Mouse (Mus musculus) adrenal gland, postnatal 4 days (tissue): ENCODE results near the gene Nbea. TPM values are rescaled to one million over a fixed set of nuclear protein-coding genes. Genes with fewer than 3 reads are reported as not detected.
"Not testable (repeated sequence)": the region's sequence is repeated elsewhere in the genome, so short reads cannot be mapped to it uniquely, and the experiment has no call there.

ENCODE experiments used
- DNase-seq, 2 experiments: peaks; one replicate each; pipeline ENCODE4 v3.0.0; 2021 to 2022; ENCODE audit warnings: low spot score in 2 of 2, mixed read lengths in 2 of 2
- total RNA-seq, 2 experiments: library from RNA; stranded (reverse); gene quantifications; 2 replicates each; pipeline ENCODE4 v1.2.3; 2021

The Nbea gene
- total RNA-seq, 2 experiments from 2014 or later = 30.3 to 31.6 TPM

DNA sequence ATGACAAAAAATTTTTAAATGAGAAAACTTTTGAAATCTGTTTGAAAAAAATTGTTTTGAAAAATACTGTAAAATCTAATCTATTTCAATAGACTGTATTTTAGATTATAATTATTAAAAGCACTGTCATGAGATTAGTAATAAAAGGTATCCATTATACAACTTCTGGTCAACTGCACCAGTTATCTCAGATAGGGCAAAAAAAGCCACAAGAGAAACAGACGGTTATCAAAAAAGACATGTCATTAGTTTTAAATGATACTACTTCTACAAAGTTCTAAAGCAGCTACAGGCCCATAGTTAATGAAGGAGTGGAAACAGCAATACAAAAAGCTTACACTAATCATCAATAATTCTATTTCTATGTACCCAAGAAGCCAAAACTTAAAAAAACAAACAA is 144.0 kb downstream of the Nbea start:
- no peak for DNase-seq

DNA sequence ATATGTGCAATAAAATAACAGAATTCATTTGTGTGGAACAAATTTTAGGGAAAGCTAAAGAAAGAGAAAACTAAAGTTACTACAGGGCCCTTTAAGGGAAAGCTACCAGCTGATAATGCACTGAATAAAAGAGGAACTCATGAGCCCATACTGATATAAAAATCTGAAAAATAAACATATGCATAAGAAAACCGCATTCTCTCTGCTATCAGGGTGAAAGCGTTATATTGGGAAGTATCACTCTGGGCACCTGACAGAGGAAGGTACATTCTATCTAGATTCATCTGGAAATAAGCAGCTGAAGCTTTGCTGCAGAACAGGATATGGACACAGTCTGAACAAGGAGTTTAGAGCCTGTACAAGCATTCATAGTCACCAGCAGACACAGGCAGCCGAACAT is 148.9 kb downstream of the Nbea start:
- no peak for DNase-seq

DNA sequence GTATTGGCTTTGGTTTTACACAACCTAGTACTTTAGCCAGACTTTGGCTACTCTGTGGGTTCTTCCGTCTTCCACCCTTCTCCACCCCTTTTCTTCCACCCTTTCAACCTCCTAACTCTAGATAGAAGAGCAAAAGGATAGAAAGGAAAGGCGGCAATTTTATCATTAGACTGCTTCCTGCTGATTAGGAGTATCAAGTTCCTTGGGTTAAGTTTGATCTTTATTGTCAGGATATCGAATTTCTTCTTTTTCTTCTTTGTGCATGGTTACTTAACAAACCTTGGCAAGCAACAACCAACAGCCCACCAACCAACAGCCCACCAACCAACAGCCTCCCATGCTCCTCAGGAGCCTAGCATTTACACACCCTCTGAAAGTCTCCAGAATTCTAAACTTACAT is 165.0 kb downstream of the Nbea start:
- DNase-seq = no peak

DNA sequence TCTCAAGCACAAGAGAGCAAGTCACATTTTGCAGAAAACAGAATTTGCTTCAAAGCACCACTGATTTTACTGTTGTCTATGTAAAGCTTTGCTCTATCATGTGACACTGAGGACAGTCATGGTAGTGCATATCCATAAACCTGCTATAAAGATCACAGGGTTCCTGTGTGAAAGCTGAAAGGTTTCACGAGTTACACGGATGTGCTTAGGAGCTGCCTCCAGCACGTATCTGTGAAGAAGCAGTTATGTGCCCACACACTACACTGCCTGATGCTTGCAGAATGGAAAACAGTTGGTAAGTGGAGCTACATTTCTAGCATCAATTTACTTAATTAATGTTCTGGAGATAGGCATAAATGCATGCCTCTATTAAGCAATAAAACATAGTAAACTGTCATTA is 172.4 kb downstream of the Nbea start:
- DNase-seq = no peak

DNA sequence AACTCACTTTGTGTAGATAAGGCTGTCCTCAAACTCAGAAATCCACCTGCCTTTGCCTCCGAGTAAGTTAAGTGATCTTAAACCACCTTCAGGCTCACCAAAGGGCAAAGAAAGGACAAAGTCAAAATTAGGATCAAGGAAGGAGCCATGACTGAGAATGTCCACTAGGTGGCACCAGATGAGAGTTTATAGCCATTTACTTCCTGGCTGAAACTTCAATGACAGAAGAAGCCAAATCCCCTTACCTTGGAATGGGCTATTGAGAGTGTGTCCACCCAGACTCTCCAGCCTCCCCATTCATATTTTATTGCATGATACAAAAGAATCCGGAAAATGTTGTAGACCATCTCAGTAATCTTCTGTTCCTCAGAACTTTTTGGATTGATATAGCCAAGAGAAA is 175.5 kb downstream of the Nbea start:
- DNase-seq = peak in 1 of 2 experiments; percentile 6

DNA sequence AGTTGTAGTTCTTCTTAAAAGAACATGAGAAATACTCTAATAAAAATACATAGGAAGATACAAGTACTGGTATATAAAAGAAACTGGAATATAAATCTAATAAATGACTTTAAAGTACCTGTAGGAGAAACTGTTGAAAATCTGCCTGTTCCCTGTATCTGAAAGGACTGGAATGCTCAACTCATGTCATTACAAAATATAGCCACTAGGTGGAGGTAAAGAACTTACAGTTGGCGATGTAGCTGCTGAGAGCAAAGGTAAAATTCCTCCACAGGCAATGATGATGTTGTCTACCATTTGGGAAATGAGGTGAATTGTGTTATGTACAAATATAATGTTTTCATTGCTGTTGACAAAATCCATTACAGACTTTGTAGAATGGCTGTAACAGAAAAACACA is 183.2 kb downstream of the Nbea start:
- DNase-seq = no peak

DNA sequence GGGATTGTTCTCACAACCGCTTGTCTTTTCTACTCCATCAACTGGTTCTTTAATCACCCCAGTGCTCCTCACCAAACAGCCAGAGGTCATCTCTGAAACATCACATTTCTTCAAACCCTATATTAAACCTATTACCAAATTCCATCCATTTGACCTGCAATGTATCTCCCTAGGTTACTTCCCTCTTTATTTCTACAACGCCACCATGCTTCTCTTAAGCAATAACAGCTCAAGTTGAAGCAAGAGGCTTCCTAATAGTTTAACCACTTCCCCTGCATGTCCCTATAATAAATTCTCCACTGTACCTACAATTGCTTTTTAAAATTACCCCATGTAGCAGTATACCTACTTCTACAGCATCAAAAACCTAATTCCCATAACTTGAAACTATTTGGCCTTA is 205.1 kb downstream of the Nbea start:
- no peak for DNase-seq

DNA sequence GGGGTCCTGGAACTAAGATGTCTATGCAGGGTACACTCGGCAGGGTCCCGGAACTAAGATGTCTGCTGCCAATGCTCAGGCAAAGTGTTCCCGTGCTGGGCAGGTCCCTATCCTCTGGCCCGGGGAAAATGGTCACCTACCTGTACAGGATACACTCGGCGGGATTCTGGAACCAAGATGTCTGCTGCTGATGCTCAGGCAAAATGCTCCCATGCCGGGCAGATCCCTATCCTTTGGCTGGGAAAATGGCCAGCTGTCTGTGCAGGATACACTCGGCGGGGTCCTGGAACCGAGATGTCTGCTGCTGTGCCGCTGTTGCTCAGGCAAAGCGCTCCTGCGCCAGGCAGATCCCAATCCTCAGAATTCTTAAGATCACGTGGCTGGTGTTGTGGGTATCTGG is 206.5 kb downstream of the Nbea start:
- DNase-seq = not testable (repeated sequence)

DNA sequence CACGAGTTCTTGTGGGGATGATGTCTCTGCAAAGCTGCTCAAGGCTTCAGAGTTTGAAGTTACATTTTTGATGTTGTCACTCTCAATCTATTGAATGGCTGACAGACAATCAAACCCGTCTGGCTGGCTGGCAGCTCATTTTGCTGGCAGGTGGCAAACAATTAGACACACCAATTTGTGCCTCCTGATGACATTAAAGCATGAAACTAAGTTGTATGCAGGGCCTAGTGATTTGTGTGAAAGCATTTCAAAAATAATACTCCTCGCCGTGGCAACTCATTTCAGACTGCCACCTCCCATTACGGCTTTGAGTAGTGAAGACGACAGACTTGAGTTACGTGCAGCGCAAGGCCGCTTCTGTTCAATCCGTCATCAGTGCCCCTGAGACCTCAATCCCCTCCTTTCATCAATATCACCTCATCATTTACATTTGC is 217.8 kb downstream of the Nbea start:
- DNase-seq = no peak

DNA sequence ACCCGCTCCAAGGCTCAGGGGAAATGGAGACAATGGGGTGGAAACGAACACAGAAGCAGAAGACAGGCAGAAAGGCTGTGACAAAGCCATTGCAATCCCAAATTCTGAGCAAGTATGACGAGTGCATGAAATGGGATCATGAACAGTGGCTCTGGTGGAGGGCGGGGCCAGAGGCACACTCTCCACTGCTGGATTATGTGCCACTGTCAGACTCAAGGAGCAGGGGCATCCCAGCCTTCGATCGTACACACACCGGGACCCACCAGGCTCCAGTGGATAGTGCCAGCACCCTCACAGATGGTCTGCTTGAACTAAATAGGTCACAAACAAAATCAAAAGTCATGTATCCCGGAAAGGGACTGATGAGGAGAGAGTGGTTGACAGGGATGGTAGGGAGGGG is 220.5 kb downstream of the Nbea start:
- no peak for DNase-seq

DNA sequence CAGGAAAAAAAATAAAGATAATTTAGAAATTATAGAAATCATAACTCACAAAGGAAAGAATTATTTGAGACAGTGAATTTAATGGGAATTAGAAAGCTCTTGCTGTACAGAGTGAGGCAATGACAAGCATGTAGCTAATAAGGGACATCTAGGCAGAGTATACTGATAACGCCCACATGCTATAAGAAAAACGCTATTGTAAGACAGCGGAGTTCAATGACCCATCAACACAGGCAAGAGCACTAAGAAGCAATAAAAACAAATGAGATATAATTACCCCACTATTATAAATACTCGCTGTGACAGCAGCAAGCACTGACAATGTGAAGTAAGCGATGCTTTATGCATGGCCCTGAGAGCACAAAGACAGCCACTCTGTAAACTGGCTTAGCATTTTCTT is 233.5 kb downstream of the Nbea start:
- DNase-seq = no peak

DNA sequence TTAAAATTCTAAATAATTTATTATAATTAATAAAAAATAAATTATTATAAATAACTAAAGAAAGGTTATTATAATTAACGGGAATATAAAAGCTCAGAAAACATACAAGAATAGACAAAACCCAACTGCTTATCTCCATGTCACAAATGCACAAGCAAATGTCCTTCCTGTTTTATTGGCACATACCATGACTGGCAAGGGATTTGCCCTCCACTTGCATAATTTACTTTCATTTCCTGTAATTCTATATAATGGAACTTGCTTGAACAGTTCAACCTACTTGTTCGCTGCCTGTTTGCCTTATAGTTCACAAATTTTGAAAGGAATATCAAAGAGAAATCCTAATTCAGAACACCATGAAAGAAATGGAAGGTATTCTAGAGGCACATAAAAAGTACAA is 234.4 kb downstream of the Nbea start:
- no peak for DNase-seq

DNA sequence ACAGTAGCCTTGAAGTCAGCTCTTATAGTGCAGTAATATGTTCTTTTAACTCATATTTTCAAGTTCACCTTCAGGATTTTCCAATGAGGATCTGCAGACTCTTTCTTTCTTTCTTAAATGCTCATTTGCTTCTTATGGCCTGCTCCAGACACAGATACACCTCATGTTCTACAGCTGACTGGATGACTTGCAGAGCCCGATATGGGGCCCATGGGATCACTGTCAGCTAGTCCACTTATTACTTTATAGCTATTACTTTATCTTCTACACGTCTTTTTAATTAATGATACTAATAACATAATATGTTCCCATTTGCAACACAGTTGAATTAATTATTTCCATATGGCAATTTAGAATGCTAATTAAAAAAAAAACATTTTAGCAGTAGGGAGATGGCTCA is 256.2 kb downstream of the Nbea start:
- no peak for DNase-seq

DNA sequence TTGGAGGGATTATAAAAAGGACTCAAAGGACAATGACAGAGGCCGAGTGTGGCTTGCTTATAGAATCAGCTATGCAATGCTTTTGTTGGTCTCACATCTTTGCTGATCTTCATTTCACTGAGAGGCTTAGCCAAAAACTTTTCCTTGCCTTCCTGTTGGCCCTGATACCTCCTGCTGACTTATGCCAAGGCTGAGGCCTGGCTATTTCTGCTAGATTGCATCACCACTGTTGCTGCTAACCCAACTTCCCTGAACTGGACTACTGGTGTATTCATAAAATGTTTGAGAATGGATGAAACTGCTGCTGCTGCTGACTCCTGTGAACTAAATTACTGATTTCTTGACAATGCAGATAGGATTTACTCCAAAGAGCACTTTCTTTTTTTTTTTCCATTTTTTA is 274.2 kb downstream of the Nbea start:
- no peak for DNase-seq

DNA sequence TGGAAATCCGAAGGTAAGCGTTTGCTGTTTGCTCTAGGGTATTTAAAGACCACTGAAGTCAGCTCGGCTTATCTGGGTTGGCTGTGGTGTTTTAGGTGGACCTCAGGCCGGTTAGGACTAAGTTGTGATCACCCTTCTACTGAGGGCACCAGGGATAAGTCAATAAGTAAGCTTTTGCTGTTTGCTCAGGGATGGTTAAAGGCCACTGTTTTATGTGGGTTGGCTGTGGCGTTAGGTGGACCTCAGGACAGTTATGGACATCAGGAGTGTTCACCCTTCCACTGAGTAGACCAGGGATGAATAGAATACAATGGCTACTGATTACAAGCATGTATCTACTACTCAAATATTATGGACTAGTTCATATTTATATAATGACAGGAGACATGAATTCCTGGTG is 292.9 kb downstream of the Nbea start:
- no peak for DNase-seq

DNA sequence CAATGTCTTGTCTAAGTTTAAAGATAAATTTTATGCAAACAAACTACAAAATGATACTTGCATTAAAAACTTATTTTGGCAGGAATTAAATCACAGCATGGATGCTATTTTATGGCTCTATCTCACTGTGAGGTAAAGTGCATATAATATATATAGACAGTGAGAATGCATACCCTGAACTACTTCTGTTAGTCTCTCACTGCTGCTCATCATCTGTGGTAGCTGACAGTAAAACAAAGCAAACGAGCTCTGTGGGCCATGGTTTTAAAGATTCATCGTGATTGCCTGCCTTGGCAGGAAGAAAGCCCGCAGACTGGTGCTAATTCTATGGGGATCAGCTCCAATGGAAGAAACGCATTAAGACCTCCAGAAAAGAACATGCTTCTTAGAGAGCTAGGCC is 294.3 kb downstream of the Nbea start:
- no peak for DNase-seq

DNA sequence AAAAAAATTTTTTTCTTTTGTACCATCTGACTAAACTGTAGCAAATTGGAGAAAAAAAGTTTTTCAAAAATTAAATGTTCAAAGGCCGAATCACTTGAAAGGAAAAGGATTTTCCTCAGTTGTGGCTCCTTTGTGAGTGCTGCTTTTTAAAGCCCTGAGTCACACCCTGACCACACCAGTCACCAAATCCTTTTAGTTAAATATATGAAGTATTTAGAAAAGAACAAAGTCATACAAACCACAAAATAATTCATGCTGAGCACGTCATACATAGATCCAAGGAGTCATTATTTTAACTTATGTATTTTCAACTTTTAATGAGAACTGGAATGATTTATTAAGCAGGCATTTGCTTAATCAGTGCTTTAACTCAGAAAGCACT is 295.7 kb downstream of the Nbea start:
- no peak for DNase-seq

DNA sequence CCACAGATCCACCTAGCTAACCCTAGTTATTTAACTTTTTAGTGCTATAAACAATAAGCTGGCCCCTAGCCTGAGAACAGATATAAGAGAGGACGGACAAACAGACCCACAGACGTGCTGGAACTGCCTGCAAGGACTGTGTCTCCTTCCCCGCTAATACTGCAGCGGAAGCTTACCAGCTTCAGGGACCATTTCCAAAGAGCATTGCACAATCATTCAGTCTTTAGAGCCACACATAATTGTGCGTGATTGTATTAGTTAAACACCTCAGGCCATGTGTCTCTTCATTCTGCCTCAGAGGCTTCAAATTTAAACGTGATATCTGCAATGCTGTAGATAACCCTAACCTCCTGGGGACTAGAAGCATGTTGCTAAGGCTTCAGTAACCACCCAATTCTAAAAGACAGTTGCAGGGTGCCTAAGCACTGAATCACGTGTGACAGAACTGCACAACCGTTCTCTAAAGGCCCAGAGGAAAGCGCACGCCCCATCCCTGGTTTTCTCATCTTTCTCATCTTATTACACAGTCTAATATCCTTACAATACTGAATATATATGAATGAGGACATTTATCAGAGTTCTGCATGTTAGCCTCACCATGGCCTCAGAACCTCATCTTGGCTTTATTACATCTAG is 296.2 kb downstream of the Nbea start:
- no peak for DNase-seq

DNA sequence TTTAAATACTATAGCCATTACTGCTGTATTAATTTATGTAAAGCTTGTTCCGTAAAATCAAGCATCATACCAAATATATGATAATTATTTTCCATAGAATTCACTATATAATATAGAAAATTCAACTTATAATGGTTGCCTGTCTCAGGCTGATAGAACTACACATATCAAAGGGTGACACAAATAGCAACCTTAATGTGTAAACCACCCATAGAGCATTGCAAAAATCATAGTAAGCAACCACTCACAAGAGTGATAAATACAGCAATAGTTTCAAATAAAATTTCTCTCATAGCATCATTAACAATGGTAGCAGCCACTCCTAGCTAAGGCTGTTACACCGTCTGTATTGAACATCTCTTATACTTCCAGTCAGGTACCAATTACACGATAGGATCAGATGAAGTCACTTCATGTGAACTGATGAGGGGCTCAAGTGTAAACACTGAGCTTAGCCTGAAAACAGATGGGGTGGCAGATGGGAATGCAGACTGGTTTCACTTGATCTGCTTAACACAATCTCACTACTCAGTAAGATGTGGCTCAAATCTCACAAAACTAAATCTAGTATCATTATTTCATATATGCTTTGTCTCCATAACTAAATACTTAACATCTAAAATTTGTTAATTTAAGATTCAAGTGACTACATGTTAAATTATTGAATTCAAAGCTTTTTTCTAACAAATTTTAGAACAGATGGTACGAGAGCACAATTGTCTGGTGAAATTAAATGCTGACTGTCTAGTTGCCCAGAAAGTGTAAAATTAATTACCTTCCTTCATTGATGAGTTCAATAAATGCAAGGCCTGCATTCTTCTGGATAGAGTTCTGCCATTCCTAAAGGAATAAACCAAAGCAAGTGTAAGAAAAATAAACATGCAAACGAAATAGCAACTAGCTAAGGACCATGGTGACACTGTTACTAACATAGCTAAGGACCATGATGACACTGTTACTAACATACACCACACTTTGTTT is 310.3 kb downstream of the Nbea start:
- no peak for DNase-seq

DNA sequence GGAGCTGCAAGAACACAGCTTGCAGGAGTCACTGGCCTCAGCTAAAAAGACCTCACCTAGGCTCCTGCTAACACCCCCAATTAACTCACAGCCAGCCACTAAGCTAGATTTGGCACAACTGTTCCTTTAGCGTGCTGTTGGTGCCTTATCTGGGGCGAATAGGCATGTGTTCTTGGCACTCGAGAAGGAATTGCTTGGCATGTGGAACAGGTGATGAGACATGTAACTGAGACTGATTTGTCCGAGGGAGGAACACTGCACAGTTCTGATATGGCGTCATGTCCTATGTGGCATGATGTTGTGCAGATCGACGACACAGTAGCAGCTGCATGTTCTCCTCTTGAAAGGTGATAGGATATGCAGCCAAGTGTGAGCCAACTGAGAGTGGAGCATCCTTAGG is 331.0 kb downstream of the Nbea start:
- DNase-seq = no peak

DNA sequence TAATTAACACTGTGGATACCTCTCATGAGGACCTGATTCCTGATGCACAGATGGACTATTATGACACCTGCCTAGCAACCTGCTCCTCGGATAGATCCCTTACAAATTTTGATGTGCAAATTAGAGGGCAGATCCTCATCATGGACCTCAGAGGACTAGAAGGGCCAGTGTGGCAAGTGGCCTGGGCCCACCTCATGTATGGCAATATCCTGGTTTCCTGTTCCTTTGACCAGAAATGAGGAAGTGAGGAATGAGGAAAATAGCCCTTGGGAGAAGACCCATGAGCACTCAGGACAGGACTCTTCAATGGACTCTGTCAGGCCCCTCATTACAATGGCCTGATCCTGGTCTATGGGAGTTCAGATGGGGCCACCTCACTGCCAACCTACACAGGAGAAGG is 336.4 kb downstream of the Nbea start:
- DNase-seq = no peak

DNA sequence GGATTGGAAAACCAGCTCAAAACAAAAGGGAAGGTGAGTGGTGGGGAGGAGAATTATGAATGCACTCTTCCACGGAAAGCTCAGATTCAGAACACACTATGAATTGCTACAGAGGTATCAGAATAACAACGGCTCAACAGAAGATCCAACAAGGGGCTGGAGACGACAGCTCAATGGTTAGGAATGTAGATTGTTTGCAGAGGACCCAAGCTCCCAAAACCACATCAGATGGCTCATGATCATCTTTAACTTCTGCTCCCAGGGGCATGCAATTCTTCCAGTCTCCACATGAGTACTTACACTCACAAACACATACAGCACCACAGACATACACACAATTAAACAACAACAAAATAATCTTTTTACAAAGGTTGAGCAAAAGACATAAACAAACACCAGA is 346.3 kb downstream of the Nbea start:
- DNase-seq = no peak

DNA sequence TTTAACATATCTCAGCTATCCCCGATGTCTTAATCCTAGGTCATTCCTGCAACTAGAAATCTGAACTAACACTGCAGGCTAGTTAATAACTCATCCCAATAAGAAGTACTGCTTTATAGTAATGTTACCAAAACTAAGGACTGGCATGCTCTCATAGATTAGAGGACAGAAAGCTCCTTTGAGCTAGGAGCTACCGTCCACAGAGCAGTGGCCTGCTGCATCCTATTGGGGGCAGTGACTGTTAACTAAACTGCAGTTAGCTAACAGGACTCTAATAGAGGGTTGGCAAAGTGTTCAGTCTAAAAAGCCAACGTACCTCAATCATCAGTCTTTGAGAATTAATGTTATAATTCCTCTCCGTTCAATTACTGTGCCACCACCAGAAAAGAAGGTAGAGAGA is 348.3 kb downstream of the Nbea start:
- DNase-seq = no peak
